Mouse (Mus musculus): ENCODE measurements around the gene Snrk. TPM values are rescaled to one million over a fixed set of nuclear protein-coding genes. Genes with fewer than 3 reads are reported as not detected.

Snrk gene
- polyA plus RNA-seq, 1 experiment from 2014 or later = 75.8 TPM

- WGBS = 70% methylated on average over 4 of the region's 4 CpGs
- no peaks in the 10 kb centered on the region for H3K27me3 ChIP-seq (replicated peaks; ENCODE audit: control insufficient read depth, insufficient read depth, low read length)
- H3K4me1 ChIP-seq (ENCODE audit: control insufficient read depth, insufficient read depth, low read depth, low read length) = no peaks in the 10 kb centered on the region; the same call in none of the 2 replicates
- H3K36me3 ChIP-seq (ENCODE audit: control insufficient read depth, insufficient read depth, low read length) = peaks cover 9% of the 10 kb centered on the region
- H3K4me3 ChIP-seq (ENCODE audit: low read length) = no peak overlapping the region
- H3K9ac ChIP-seq (ENCODE audit: low read depth, low read length) = no peak overlapping the region
- H3K4me2 ChIP-seq (ENCODE audit: low read length) = no peak overlapping the region
- ATAC-seq = no peak
- H3K27ac ChIP-seq (ENCODE audit: low read depth, low read length) = no peak overlapping the region
- no peaks in the 10 kb centered on the region for H3K9me3 ChIP-seq (ENCODE audit: control insufficient read depth, low read length)
These were observed 29.2 kb downstream of the Snrk start for GRCm38 (mm10) chr9:122146124-122146870.

DNA sequence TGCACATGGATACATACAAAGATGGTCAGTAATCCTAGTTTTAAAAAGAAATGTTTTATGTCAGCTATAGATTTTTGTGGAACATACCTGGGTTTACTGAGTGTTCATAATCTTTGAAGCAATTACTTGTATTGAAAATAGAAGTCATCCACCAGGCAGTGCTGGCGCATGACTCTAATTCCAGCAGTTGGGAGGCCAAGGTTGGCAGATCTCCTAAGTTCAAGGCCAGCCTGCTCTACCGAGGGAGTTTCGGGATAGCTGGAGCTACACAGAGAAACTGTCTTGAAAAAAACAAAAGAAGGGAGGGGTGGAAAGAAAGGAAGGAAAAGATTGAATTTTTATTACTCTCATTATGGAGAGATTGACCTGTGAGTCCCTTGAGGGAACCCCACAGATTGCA lies 31.3 kb downstream of the Snrk start:
- ATAC-seq = no peak
- Histone ChIP-seq H3K4me2 (ENCODE audit: low read length) (no peak overlapping the region), H3K4me3 (ENCODE audit: low read length) (no peak overlapping the region), H3K9me3 (ENCODE audit: control insufficient read depth, low read length) (no peaks in the 10 kb centered on the region), H3K9ac (ENCODE audit: low read depth, low read length) (no peak overlapping the region), H3K27ac (ENCODE audit: low read depth, low read length) (no peak overlapping the region), H3K4me1 (ENCODE audit: control insufficient read depth, insufficient read depth, low read depth, low read length) (no peaks in the 10 kb centered on the region; the same call in none of the 2 replicates), H3K27me3 (replicated peaks; ENCODE audit: control insufficient read depth, insufficient read depth, low read length) (no peaks in the 10 kb centered on the region), H3K36me3 (ENCODE audit: control insufficient read depth, insufficient read depth, low read length) (peaks cover 9% of the 10 kb centered on the region)
- 81% methylated on average over 3 of the region's 3 CpGs for WGBS

GRCm38 (mm10) chr9:122149997-122150826 lies 33.1 kb downstream of the Snrk start:
- no peaks in the 10 kb centered on the region for H3K27me3 ChIP-seq (replicated peaks; ENCODE audit: control insufficient read depth, insufficient read depth, low read length)
- 92% methylated on average over 9 of the region's 9 CpGs for WGBS
- H3K36me3 ChIP-seq (ENCODE audit: control insufficient read depth, insufficient read depth, low read length) = no peaks in the 10 kb centered on the region
- no peak overlapping the region for H3K4me3 ChIP-seq (ENCODE audit: low read length)
- no peak overlapping the region for H3K4me2 ChIP-seq (ENCODE audit: low read length)
- no peak for ATAC-seq
- no peaks in the 10 kb centered on the region; the same call in none of the 2 replicates for H3K4me1 ChIP-seq (ENCODE audit: control insufficient read depth, insufficient read depth, low read depth, low read length)
- no peak overlapping the region for H3K9ac ChIP-seq (ENCODE audit: low read depth, low read length)
- H3K9me3 ChIP-seq (ENCODE audit: control insufficient read depth, low read length) = no peaks in the 10 kb centered on the region
- no peak overlapping the region for H3K27ac ChIP-seq (ENCODE audit: low read depth, low read length)

GRCm38 (mm10) chr9:122152063-122152462 lies 35.0 kb downstream of the Snrk start:
- H3K36me3 ChIP-seq (ENCODE audit: control insufficient read depth, insufficient read depth, low read length) = no peaks in the 10 kb centered on the region
- no peaks in the 10 kb centered on the region; the same call in 1 of the 2 replicates for H3K4me1 ChIP-seq (ENCODE audit: control insufficient read depth, insufficient read depth, low read depth, low read length)
- no peak overlapping the region for H3K9ac ChIP-seq (ENCODE audit: low read depth, low read length)
- ATAC-seq = no peak
- H3K27ac ChIP-seq (ENCODE audit: low read depth, low read length) = no peak overlapping the region
- no peaks in the 10 kb centered on the region for H3K27me3 ChIP-seq (replicated peaks; ENCODE audit: control insufficient read depth, insufficient read depth, low read length)
- WGBS = 90% methylated on average over 4 of the region's 4 CpGs
- H3K9me3 ChIP-seq (ENCODE audit: control insufficient read depth, low read length) = no peaks in the 10 kb centered on the region
- H3K4me3 ChIP-seq (ENCODE audit: low read length) = no peak overlapping the region
- H3K4me2 ChIP-seq (ENCODE audit: low read length) = no peak overlapping the region

- no peak overlapping the region for H3K27ac ChIP-seq (ENCODE audit: low read depth, low read length)
- H3K9ac ChIP-seq (ENCODE audit: low read depth, low read length) = no peak overlapping the region
- no peak for ATAC-seq
- no peaks in the 10 kb centered on the region for H3K36me3 ChIP-seq (ENCODE audit: control insufficient read depth, insufficient read depth, low read length)
- no peak overlapping the region for H3K4me3 ChIP-seq (ENCODE audit: low read length)
- H3K4me2 ChIP-seq (ENCODE audit: low read length) = no peak overlapping the region
- H3K4me1 ChIP-seq (ENCODE audit: control insufficient read depth, insufficient read depth, low read depth, low read length) = no peaks in the 10 kb centered on the region; the same call in 1 of the 2 replicates
- 79% methylated on average over 1 of the region's 1 CpGs for WGBS
- H3K9me3 ChIP-seq (ENCODE audit: control insufficient read depth, low read length) = no peaks in the 10 kb centered on the region
- H3K27me3 ChIP-seq (replicated peaks; ENCODE audit: control insufficient read depth, insufficient read depth, low read length) = no peaks in the 10 kb centered on the region
These were observed 35.4 kb downstream of the Snrk start for GRCm38 (mm10) chr9:122152501-122152900.

DNA sequence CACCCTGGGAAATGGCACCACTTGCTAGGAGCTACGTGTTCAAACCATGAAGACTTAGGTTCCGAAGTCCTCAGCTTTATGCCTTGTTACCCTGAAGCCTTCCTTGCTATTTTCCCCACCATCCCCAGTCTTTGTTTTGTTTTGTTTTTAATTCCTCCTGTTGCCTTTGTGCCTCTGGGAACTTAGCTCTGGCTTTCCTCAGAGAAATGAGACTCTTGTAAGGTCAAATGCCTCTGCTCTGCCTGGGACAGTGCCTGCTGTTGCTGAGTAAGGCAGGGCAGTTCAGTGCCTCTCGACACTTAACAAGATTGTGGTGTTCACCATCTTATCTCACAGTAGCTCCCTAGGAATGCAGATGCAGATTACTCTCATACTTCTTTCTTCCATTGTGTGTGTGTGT lies 36.4 kb downstream of the Snrk start:
- H3K4me3 ChIP-seq (ENCODE audit: low read length) = no peak overlapping the region
- WGBS = 83% methylated on average over 3 of the region's 3 CpGs
- no peaks in the 10 kb centered on the region; the same call in 1 of the 2 replicates for H3K4me1 ChIP-seq (ENCODE audit: control insufficient read depth, insufficient read depth, low read depth, low read length)
- no peaks in the 10 kb centered on the region for H3K9me3 ChIP-seq (ENCODE audit: control insufficient read depth, low read length)
- no peaks in the 10 kb centered on the region for H3K27me3 ChIP-seq (replicated peaks; ENCODE audit: control insufficient read depth, insufficient read depth, low read length)
- no peak overlapping the region for H3K4me2 ChIP-seq (ENCODE audit: low read length)
- peaks cover 5% of the 10 kb centered on the region for H3K36me3 ChIP-seq (ENCODE audit: control insufficient read depth, insufficient read depth, low read length)
- H3K9ac ChIP-seq (ENCODE audit: low read depth, low read length) = no peak overlapping the region
- no peak for ATAC-seq
- H3K27ac ChIP-seq (ENCODE audit: low read depth, low read length) = no peak overlapping the region

- H3K9ac ChIP-seq (ENCODE audit: low read depth, low read length) = no peak overlapping the region
- H3K4me3 ChIP-seq (ENCODE audit: low read length) = no peak overlapping the region
- H3K4me2 ChIP-seq (ENCODE audit: low read length) = no peak overlapping the region
- no peaks in the 10 kb centered on the region for H3K9me3 ChIP-seq (ENCODE audit: control insufficient read depth, low read length)
- H3K27me3 ChIP-seq (replicated peaks; ENCODE audit: control insufficient read depth, insufficient read depth, low read length) = no peaks in the 10 kb centered on the region
- H3K36me3 ChIP-seq (ENCODE audit: control insufficient read depth, insufficient read depth, low read length) = peaks cover 5% of the 10 kb centered on the region
- H3K27ac ChIP-seq (ENCODE audit: low read depth, low read length) = no peak overlapping the region
- no peak for ATAC-seq
- 95% methylated on average over 1 of the region's 1 CpGs for WGBS
- H3K4me1 ChIP-seq (ENCODE audit: control insufficient read depth, insufficient read depth, low read depth, low read length) = no peaks in the 10 kb centered on the region
These were observed 38.1 kb downstream of the Snrk start for GRCm38 (mm10) chr9:122155193-122155592.

- H3K4me1 ChIP-seq (ENCODE audit: control insufficient read depth, insufficient read depth, low read depth, low read length) = no peaks in the 10 kb centered on the region
- WGBS = 86% methylated on average over 5 of the region's 5 CpGs
- ATAC-seq = no peak
These were observed 39.5 kb downstream of the Snrk start for GRCm38 (mm10) chr9:122156389-122157078.

DNA sequence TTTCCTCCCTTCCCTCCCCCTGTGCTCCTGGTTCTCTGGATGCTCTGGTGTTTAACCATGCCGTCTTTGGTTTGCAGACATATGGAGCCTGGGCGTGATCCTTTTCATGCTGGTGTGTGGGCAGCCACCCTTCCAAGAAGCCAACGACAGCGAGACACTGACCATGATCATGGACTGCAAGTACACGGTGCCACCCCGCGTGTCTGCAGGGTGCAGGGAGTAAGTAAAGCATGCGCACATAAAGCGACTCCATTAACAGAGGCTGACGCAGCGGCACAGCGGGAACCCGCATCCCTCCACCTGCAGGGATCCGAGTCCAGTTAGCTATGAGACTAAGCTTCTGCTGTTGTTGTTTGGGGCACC lies 40.0 kb downstream of the Snrk start:
- H3K4me1 ChIP-seq (ENCODE audit: control insufficient read depth, insufficient read depth, low read depth, low read length) = no peaks in the 10 kb centered on the region
- peaks cover 5% of the 10 kb centered on the region for H3K36me3 ChIP-seq (ENCODE audit: control insufficient read depth, insufficient read depth, low read length)
- no peak overlapping the region for H3K4me2 ChIP-seq (ENCODE audit: low read length)
- H3K4me3 ChIP-seq (ENCODE audit: low read length) = no peak overlapping the region
- no peaks in the 10 kb centered on the region for H3K27me3 ChIP-seq (replicated peaks; ENCODE audit: control insufficient read depth, insufficient read depth, low read length)
- ATAC-seq = no peak
- 89% methylated on average over 14 of the region's 14 CpGs for WGBS
- H3K9ac ChIP-seq (ENCODE audit: low read depth, low read length) = no peak overlapping the region
- H3K27ac ChIP-seq (ENCODE audit: low read depth, low read length) = no peak overlapping the region
- no peaks in the 10 kb centered on the region for H3K9me3 ChIP-seq (ENCODE audit: control insufficient read depth, low read length)

More at GRCm38 (mm10) chr9:122156389-122157078, 39.5 kb downstream of the Snrk start:
- Histone ChIP-seq H3K4me3 (ENCODE audit: low read length) (no peak overlapping the region), H3K36me3 (ENCODE audit: control insufficient read depth, insufficient read depth, low read length) (peaks cover 5% of the 10 kb centered on the region), H3K9ac (ENCODE audit: low read depth, low read length) (no peak overlapping the region), H3K4me2 (ENCODE audit: low read length) (no peak overlapping the region), H3K9me3 (ENCODE audit: control insufficient read depth, low read length) (no peaks in the 10 kb centered on the region), H3K27ac (ENCODE audit: low read depth, low read length) (no peak overlapping the region), H3K27me3 (replicated peaks; ENCODE audit: control insufficient read depth, insufficient read depth, low read length) (no peaks in the 10 kb centered on the region)
